Mouse (Mus musculus) ES-Bruce4 (cell line): ENCODE measurements at regions not wholly inside any gene's neighbourhood (a gene's known extent, or its start where the extent isn't known, plus 50 kb on each side); places are given as distances from the start of the nearest gene placed in this dataset.
"Not testable (repeated sequence)": the region's sequence is repeated elsewhere in the genome, so short reads cannot be mapped to it uniquely, and the experiment has no call there.

Source experiments
- CTCF ChIP-seq: IDR thresholded peaks from one replicate; pipeline ENCODE4 v1.8.1; 2011; ENCODE audit warnings: low read depth, low read length
- EP300 ChIP-seq: IDR thresholded peaks from 2 replicates; pipeline ENCODE4 v1.6.1; 2011; ENCODE audit warnings: low read depth, low read length; ENCODE audit not compliant: insufficient read depth
- POLR2A ChIP-seq: IDR thresholded peaks from one replicate; pipeline ENCODE4 v1.8.1; 2011; ENCODE audit warnings: low read length; ENCODE audit not compliant: insufficient read depth

- TF ChIP-seq POLR2A, CTCF, EP300: not testable (repeated sequence)
These were observed 219.6 kb downstream of the Samd9l start for GRCm38 (mm10) chr6:3179603-3180348.
